8 mouse cellular contexts compared by ENCODE assay signal in the genomic region with DNA sequence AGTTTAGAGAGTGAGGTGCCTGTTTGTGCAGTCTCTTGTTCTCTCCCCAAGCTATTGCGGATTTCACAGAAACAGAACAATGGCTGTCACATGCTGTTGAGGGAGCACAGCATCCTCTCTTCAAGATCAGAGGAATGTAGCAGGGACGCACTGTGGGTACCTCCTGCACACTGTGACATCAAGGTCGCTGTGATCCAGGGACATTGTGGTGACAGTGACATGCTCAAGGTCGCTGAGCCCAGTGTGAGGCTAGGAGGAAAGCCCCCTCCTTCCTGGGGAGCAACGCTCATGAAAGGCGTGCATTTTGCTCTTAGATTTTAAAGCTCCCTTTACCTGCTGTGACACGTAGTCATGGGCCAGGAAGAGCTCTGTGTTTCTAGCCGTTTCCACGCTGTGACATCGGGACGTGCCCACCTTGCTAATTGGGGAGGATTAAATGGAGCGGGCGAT.
DNase-seq lines count a peak whose midpoint lies in the region; ATAC-seq lines count a peak whose summit lies in the region.

No protein-coding gene starts in this region.

- H3K27me3 ChIP-seq in kidney, embryonic 15.5 days, result peaks cover 4% of the 10 kb centered on the region; the same call in 1 of the 2 replicates
- H3K27me3 ChIP-seq in forebrain, embryonic 16.5 days (replicated peaks; ENCODE audit: control insufficient read depth, insufficient read depth, low read length), result no peaks in the 10 kb centered on the region
- H3K27me3 ChIP-seq in midbrain, embryonic 14.5 days (ENCODE audit: control insufficient read depth, insufficient read depth, low read length), result no peaks in the 10 kb centered on the region

- no peaks in the 10 kb centered on the region for H3K9me3 ChIP-seq in kidney, embryonic 15.5 days (replicated peaks)
- no peaks in the 10 kb centered on the region for H3K9me3 ChIP-seq in forebrain, embryonic 16.5 days (ENCODE audit: control insufficient read depth, low read length)
- no peaks in the 10 kb centered on the region for H3K9me3 ChIP-seq in midbrain, embryonic 14.5 days (ENCODE audit: control insufficient read depth, low read length)

- no peaks in the 10 kb centered on the region for H3K36me3 ChIP-seq in kidney, embryonic 15.5 days
- H3K36me3 ChIP-seq in forebrain, embryonic 16.5 days (ENCODE audit: control insufficient read depth, insufficient read depth), result no peaks in the 10 kb centered on the region
- H3K36me3 ChIP-seq in midbrain, embryonic 14.5 days (ENCODE audit: control insufficient read depth, insufficient read depth, low read length), result no peaks in the 10 kb centered on the region

- WGBS in kidney, embryonic 15.5 days, result 10% methylated on average over 13 of the region's 13 CpGs
- WGBS in forebrain, embryonic 16.5 days, result 2% methylated on average over 13 of the region's 13 CpGs
- 1% methylated on average over 13 of the region's 13 CpGs for WGBS in midbrain, embryonic 14.5 days

- peak overlapping the region; percentile 15 for H3K4me3 ChIP-seq in kidney, embryonic 15.5 days (replicated peaks)
- H3K4me3 ChIP-seq in forebrain, embryonic 16.5 days (replicated peaks; ENCODE audit: low read length), result peak overlapping the region; percentile 27
- H3K4me3 ChIP-seq in midbrain, embryonic 14.5 days (replicated peaks; ENCODE audit: low read depth, low read length), result no peak overlapping the region

- H3K9ac ChIP-seq in kidney, embryonic 15.5 days, result no peak overlapping the region
- peak overlapping the region; percentile 58 for H3K9ac ChIP-seq in forebrain, embryonic 16.5 days (replicated peaks; ENCODE audit: low read depth, low read length)
- peak overlapping the region; percentile 25 for H3K9ac ChIP-seq in midbrain, embryonic 14.5 days (replicated peaks; ENCODE audit: low read length)

- H3K27ac ChIP-seq in kidney, embryonic 15.5 days, result 0 out of 2 replicates have a peak overlapping the region, but pooled peaks have one; percentile 27
- peak overlapping the region; percentile 93 for H3K27ac ChIP-seq in forebrain, embryonic 16.5 days (ENCODE audit: low read length)
- peak overlapping the region; percentile 94 for H3K27ac ChIP-seq in midbrain, embryonic 14.5 days (replicated peaks; ENCODE audit: low read depth, low read length)

- H3K4me1 ChIP-seq in kidney, embryonic 15.5 days, result peaks cover 15% of the 10 kb centered on the region
- peaks cover 22% of the 10 kb centered on the region for H3K4me1 ChIP-seq in forebrain, embryonic 16.5 days (replicated peaks; ENCODE audit: control insufficient read depth, insufficient read depth, low read length)
- peaks cover 31% of the 10 kb centered on the region for H3K4me1 ChIP-seq in midbrain, embryonic 14.5 days (ENCODE audit: control insufficient read depth, insufficient read depth, low read length)

- DNase-seq in kidney, postnatal 4 days, result no peak
- DNase-seq in embryo, embryonic 11 days, result peak; percentile 12
- DNase-seq in midbrain, embryonic 14.5 days, result no peak
- DNase-seq in thymus, postnatal 25 days, result no peak
- no peak for DNase-seq in yolk sac, embryonic 10.5 days (ENCODE audit: low spot score)

- H3K4me2 ChIP-seq in kidney, embryonic 15.5 days, result peak overlapping the region; percentile 47
- peak overlapping the region; percentile 49 for H3K4me2 ChIP-seq in forebrain, embryonic 16.5 days (ENCODE audit: low read length)
- H3K4me2 ChIP-seq in midbrain, embryonic 14.5 days (ENCODE audit: low read length), result peak overlapping the region; percentile 37

- no peak for ATAC-seq in kidney, embryonic 15.5 days (replicated peaks; ENCODE audit: low FRiP score)
- peak; percentile 35 for ATAC-seq in forebrain, embryonic 16.5 days
- peak; percentile 62 for ATAC-seq in midbrain, embryonic 14.5 days (ENCODE audit: low FRiP score, low TSS enrichment)
- ATAC-seq in inflammation-experienced regulatory T-cells, adult 6 months, result no peak

Comparison
In these comparisons a context has a peak if more than half of its experiments do, and no peak if none do; other contexts are left out.
1. ATAC-seq: peak in forebrain, embryonic 16.5 days (single experiment) and midbrain, embryonic 14.5 days (single experiment); none in kidney, embryonic 15.5 days (single experiment) and inflammation-experienced regulatory T-cells, adult 6 months (single experiment).
2. H3K27ac ChIP-seq: peak in every context shown above with its lines; median percentile 94 in midbrain, embryonic 14.5 days; 93 in forebrain, embryonic 16.5 days; 27 in kidney, embryonic 15.5 days.
3. Peak in every context shown above with its lines, with median percentiles within 50 percentile points of each other: H3K4me2 ChIP-seq.